Mouse (Mus musculus) right cerebral cortex, postnatal 10 days (tissue): ENCODE data around the gene Pex10.
A peak's percentile ranks its signal among the peaks of the same experiment; 100 is the strongest.

Experiments used
- DNase-seq, 2 experiments: peaks; one replicate each; pipeline ENCODE4 v3.0.0; 2021; ENCODE audit warnings: low spot score in 2 of 2

Pex10 gene

GRCm38 (mm10) chr4:155066834-155067522 lies at the start of gene Pex10:
Pex10 (plus strand) TSS chr4:155067016.
- DNase-seq = peak; percentile 97 to 98

DNA sequence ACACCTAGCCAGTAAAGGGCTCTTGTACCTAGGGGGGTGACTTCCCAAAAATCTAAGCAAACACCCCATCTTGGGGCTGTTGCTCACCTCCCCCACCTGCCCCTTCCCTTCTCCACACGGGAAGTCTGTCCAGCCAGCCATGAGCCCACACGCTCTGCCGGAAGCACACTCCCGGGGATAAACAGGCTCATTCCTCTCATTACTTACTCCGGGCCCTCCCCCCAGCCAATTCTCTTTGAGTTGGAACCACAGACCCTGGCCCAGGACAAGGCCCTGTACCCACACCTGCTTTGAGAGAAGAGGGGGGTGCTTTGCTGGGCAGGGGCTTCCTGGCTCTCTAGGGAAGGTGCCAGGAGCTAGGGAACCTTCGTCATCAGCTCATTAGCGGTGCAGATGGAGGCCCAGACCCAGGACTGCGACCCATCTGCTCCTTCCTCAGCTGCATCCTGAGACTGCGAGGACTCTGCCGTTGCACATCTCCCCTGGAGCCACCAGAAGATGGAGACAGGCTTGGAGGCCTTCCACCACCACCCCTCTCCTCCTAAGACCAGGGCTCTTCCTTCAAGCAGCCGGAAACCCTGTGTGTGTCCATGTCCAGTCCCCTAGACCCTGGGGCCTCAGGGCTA lies 49.5 kb upstream of the Pex10 start:
- no peak for DNase-seq

DNA sequence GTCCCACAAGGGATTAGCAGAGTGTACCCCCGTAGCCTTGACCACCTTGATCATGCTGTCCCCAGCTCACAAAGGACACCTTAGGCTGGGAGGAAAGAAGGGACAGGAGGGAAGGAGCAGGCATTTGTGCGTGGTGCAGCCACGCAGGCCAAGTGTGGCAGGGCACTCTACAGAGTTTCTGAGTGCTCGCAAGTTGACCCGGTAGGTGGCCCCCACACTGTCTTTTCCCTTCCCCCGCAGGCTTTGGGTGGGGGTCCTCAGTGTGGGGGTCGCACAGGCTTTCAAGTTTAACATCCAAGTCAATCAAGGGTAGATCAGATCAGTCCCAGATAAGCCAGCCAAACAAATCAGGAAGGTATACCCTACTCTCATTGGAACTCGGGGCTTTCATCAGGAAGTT lies 48.8 kb upstream of the Pex10 start:
- DNase-seq = no peak

GRCm38 (mm10) chr4:155018601-155019335 lies 48.0 kb upstream of the Pex10 start:
- no peak for DNase-seq

DNA sequence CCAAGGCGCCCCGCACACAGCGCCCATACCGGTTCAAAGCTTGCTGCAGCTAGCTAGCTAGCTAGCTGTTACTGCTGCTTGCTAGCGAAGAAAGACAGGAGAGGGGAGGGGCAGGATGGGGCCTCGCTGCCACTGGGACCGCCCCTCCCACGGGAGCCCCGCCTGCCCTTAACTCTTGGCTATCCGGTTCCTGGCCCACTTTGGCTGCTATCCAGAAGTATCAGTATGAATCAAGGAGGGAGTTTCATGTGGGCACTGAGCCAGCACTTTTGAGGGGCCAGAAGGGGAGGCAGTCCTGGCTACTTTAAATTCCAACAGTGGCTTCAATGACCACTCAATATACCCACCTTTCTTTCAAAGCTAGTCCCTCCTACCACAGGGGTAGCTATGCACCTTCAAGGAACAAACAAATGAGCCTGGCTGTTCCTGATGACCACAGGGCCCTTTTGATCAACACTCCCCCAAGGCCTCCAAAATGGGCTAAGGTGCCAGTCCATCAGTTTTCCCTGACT lies 47.4 kb upstream of the Pex10 start:
- DNase-seq = peak; percentile 64 to 66

DNA sequence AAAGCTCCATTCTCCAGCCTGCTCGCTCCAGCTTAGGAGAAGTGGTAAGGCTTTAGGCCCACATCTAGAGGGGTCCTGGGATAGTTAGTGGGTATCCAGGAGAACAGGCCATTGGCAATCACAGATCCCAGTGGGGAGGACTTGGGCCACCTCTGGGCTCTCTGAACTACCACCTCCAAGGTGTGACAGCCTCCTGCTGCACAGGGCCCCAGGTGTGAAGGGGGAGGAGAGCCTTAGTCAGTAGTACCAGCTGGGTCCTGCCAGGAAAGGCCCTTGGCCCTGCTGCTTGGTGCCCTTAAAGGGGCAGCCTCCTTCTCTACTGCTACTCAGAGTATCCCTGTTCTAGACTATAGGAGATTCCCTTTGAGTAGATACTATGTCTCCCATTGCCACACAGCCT lies 46.7 kb upstream of the Pex10 start:
- DNase-seq = no peak

- no peak for DNase-seq
These were observed 46.0 kb upstream of the Pex10 start for GRCm38 (mm10) chr4:155020813-155021212.

DNA sequence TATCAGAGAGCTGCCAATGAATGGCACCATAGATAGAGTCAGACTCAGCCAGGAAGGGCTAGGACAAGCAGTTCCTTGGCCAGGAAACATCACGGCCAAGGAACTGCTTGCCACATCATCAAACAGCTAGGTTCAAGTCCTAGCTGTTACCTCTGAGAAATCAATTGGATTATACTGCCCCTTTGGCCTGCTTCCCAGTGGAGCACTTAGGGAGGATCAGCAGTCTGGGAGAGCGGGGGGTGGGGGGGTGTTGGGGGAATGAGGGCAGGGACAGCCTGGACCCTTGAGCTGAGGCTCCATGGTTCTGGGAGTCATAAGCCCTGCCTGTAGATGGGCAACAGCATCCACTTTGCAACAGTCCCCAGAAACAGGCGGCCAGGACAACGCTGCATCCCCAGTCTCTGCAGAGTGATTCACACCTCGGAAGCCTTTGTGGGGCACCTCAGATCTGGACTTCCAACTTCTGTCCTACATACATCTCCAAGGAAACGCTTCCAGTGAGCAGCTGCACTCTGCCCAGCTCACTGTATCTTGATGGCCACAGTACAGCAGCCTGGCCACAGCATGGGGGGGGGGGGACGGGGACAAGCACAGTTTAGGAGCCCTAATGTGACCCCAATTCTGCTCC lies 44.5 kb upstream of the Pex10 start:
- no peak for DNase-seq

GRCm38 (mm10) chr4:155024170-155025010 lies 42.4 kb upstream of the Pex10 start:
- no peak for DNase-seq

GRCm38 (mm10) chr4:155033115-155033514 lies 33.7 kb upstream of the Pex10 start:
- no peak for DNase-seq

DNA sequence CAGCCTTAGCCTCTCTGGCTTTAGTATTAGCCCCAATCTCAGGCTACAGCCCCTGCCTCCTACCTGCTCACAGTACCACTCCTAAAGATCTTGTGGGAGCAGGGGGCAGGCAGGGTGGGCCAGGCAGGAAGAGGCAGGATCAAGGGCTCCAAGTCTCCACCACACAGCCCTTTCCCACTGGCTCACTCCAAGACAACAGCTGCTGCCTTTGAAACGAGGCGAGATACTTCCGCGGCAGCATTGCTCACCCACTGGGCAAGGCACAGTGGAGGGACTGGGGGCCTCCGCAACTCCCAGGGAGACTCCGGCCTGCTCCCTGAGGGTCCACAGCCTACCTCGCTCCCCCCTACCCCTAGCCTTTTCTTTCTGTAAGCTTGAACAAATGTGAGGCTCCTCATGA lies 32.6 kb upstream of the Pex10 start:
- DNase-seq = no peak

DNA sequence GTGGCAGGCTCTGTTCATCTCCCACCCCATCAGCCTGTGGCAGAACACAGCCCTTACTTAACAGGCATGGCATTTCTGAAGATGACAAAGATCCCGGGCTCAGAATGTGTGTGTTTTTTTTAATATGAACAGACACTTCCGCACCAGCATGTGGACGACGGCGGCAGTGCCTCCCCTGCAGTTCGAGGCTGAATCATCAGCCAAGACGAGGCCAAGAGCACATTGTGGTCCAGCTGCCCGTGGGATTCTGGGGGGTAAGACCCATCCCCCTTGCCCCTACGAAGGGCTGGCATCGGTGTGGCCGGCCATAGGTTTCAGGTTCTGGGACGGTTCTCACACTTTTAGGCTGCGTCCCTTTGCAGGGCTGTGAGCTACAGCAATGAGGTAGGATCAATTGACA lies 32.0 kb upstream of the Pex10 start:
- no peak for DNase-seq

DNA sequence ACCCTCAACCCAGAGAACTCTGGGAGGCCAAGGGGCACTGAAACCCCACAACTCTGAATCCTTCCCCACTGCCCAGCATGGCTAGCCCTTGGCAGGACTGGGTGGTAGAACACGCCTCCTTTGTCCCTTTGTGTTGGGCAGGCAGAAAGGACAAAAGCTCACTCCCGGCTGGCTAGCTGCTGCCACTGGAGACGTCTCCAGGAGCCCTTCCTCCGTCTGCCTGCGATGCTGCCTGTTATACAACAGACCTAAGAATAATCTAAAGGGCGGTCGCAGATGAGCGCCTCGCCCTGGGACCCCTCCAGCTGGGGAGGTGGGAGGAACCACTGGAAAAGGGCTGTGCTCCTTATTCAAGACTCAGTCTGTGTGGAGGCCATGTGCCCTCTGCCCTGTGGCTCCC lies 26.6 kb upstream of the Pex10 start:
- peak; percentile 55 to 58 for DNase-seq

- no peak for DNase-seq
These were observed 26.1 kb upstream of the Pex10 start for GRCm38 (mm10) chr4:155040696-155041095.

DNA sequence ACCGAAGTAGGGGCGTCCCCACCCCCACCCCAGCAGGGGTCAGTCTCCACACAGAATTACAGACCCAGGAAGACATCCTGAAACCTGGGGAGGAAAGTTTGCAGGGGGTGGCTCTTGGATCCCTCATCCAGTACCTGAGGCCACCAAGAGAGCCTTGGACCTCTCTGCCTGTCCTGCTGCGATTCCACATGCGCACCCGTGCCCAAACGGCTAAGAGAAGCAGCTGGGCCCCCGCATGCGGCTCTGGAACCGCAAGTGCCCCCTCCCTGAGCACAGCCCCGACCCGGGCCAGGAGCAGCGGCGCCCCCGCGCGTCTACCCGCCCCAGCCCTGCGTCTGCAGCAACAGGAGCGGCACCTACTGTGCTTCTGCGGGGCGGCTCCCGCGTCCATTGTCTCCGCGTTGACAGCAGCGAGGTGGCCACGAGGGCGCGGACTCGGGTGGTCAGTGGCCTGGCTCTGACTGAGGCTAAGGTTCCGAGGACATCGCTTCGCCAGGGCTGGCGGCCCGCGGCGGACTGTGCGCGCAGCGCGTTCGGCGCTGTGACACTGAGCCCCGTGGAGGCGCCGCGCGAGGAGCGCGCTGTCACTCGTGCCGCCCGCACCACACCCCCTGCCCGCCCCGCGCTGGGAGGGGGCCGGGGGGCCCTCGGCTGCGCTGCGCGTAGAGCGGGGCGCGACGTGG lies 24.1 kb upstream of the Pex10 start:
- peak; percentile 50 to 61 for DNase-seq

GRCm38 (mm10) chr4:155043289-155043625 lies 23.6 kb upstream of the Pex10 start:
- no peak for DNase-seq

- DNase-seq = no peak
These were observed 20.2 kb upstream of the Pex10 start for GRCm38 (mm10) chr4:155046636-155047035.

DNA sequence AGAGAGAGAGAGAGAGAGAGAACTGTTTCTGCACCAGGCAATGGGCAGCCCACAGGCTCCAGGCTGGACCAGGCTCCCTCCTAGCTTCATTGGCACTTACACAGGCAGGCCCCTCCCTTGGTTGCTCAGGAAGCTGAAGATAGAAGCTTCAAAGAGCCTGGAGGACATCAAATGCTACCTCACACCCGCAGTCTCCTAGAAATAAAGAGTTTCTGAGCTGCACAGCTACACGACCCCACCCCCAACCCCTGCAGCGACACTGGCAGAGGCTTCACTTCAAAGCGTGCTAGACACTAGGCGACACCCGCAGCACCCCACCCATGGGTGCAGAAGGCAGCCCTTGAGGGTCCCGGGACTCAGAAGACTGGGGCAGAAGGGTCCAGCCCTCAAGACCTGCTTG lies 16.7 kb upstream of the Pex10 start:
- DNase-seq = no peak

GRCm38 (mm10) chr4:155056724-155057123 lies 10.1 kb upstream of the Pex10 start, which contains the start of gene Plch2:
Plch2 (minus strand) TSS chr4:155056784.
- no peak for DNase-seq

GRCm38 (mm10) chr4:155058325-155058724 lies 8.5 kb upstream of the Pex10 start:
- no peak for DNase-seq

- DNase-seq = no peak
These were observed 2.9 kb upstream of the Pex10 start for GRCm38 (mm10) chr4:155063895-155064294.
